Mouse (Mus musculus): ENCODE data around the gene Thap7. TPM values are rescaled to one million over a fixed set of nuclear protein-coding genes. Genes with fewer than 3 reads are reported as not detected.
A peak's percentile ranks its signal among the peaks of the same experiment; 100 is the strongest.
"Not testable (repeated sequence)": the region's sequence is repeated elsewhere in the genome, so short reads cannot be mapped to it uniquely, and the experiment has no call there.

Thap7 gene
- total RNA-seq, 1 experiment from 2014 or later: 34.0 TPM

DNA sequence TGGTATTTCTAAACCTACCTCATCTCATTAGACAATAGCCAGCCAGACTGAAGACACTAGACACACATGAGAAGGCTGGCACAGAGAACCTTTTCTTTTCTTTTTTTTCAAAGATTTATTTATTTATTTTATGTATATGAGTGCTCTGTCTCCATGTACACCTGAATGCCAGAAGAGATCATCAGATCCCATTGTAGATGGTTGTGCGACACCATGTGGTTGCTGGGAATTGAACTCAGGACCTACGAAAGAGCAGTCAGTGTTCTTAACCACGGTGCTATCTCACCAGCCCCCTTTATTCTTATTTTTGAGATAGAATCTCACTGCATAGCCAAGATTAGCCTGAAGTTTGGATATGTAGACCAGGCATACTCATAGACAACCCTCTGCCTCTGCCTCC lies 5.6 kb upstream of the Thap7 start:
- no peak for ATAC-seq (ENCODE audit: extremely low read depth, insufficient number of reproducible peaks, low FRiP score, poor library complexity, severe bottlenecking)

DNA sequence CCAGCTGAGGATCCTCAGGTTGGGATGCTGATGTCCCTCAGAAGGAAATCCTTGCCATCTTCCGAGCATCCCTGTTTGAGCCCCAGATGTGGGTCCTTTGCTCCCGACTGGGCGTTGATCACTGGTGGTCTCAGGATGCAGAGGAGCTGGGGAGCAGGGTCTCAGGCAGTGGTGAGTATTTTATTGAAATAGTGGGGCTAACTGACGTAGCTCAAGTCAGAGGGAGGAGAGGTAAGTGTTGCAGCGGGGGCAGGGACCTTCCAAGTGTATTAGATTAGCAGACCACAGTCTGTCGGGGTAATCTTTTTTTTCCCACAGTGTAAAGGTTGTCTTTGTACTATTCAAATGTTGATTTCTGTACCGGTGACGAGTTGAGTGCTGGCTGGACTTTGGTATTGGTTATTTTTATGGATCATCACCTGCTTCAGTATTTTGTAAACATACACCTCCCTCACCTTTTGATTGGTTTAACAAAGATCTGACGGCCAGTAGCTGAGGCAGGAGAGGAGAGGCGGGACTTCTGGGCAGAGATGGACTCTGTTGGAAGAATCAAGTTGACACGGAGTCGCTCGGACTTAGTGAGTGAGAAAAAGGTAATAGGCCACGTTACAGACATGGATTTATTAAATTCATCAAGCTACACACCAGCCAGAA lies 1.9 kb upstream of the Thap7 start:
- ATAC-seq (ENCODE audit: extremely low read depth, insufficient number of reproducible peaks, low FRiP score, poor library complexity, severe bottlenecking): no peak

GRCm38 (mm10) chr16:17532271-17532670 lies 1.3 kb upstream of the Thap7 start:
- no peak for ATAC-seq (ENCODE audit: extremely low read depth, insufficient number of reproducible peaks, low FRiP score, poor library complexity, severe bottlenecking)

DNA sequence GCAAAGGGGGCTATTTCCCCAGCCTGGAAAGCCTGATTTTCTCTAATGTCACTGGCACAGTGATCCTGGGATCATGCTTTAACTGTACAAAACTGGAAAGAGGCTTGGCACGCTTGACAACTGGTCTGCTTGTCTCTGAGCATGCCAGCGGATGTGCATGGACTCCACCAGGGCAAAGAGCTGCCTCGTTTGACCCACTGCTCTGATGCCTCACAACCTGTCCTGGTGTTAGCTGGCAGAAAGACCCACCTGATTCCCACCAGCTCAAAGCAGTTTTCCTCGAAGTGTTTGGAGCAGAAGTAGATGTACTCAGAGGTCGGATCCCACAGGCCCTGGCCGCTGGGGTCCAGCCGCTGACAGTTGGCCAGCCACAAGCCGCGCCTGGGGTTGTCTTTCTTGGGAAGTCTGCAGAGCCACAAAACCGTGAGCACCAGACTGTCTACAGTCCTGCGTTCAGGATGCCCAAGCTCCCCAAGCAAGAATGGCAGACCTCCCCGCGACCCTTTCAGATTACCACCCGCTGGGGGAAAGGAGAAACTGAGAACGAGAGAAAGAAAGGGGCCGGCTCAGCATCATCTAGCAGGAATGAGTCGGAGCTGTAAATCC lies 852 bp downstream of the Thap7 start:
- no peak for ATAC-seq (ENCODE audit: extremely low read depth, insufficient number of reproducible peaks, low FRiP score, poor library complexity, severe bottlenecking)

GRCm38 (mm10) chr16:17528276-17528675 lies 2.7 kb downstream of the Thap7 start:
- ATAC-seq (ENCODE audit: extremely low read depth, insufficient number of reproducible peaks, low FRiP score, poor library complexity, severe bottlenecking): no peak

DNA sequence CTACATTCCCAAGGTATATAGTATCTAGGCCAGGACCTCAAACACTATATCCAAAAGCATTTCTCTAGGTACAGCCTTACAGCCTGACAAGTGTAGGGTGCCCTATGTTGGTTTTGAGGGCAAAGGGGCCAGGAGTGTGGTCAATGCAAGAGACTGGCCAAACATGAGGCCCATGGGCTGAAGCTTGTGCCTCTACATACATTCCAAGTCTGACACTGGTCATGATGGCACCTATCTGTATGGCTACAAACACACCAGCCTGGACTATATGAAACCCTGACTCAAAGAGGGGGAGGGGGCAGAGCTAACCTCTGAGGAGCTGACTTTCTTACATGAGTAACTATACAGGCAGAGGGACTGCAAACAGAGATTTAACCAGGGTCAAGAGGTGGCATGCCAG lies 3.3 kb downstream of the Thap7 start:
- no peak for ATAC-seq (ENCODE audit: extremely low read depth, insufficient number of reproducible peaks, low FRiP score, poor library complexity, severe bottlenecking)

DNA sequence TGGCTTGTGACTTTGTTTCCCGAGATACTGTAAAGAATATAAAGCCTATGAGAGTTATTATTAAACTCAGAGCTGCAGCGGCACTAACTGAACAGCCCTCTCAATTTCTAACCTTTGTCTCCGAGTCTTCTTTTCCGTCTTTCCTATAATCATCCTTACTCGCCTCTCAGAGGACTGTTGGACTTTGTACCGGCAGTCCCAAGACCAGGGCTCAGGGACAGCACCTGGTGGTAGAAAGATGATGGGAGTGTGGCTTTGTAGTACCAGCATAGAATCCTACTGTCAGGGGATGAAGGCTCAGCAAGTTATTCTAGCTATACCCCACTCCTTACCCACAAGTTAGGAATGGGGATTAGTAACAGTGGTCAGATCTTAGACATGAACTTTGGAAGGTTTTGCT lies 4.7 kb downstream of the Thap7 start:
- no peak for ATAC-seq (ENCODE audit: extremely low read depth, insufficient number of reproducible peaks, low FRiP score, poor library complexity, severe bottlenecking)

GRCm38 (mm10) chr16:17525524-17525923 lies 5.4 kb downstream of the Thap7 start:
- ATAC-seq (ENCODE audit: extremely low read depth, insufficient number of reproducible peaks, low FRiP score, poor library complexity, severe bottlenecking): no peak

DNA sequence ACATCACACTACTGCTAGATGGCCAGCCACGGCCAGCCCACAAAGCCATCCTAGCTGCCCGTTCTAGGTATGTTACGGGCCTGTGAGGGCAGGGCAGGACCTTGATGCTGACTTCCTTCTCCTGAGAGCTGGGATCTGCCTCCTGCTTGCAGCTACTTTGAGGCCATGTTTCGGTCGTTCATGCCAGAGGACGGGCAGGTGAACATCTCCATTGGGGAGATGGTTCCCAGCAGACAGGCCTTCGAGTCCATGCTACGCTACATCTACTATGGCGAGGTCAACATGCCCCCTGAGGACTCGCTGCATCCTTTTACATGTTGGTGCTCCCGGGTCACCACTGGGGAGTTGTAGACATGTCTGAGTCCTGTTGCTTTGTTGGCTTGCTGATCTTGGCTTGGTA lies 6.8 kb downstream of the Thap7 start:
- ATAC-seq (ENCODE audit: extremely low read depth, insufficient number of reproducible peaks, low FRiP score, poor library complexity, severe bottlenecking): no peak

DNA sequence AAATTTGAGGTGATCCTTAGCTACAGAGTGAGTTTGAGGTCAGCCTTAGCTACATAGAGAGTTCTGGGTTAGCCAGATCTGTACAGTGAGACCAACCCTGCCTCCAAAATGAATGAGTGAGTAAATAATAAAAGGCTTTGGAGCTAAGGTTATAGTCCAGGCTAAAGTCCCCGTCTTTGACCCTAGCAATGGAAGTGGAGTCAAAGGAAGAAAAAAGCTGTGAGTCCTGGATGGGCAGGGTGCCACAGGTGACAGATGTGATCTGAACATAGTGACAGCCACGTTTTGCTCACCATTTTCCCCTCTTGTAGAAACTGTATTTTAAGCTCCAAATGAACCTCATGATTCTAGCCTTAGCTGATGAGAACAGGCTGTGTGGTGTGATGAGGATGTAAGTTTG lies 12.0 kb downstream of the Thap7 start:
- ATAC-seq (ENCODE audit: extremely low read depth, insufficient number of reproducible peaks, low FRiP score, poor library complexity, severe bottlenecking): no peak

DNA sequence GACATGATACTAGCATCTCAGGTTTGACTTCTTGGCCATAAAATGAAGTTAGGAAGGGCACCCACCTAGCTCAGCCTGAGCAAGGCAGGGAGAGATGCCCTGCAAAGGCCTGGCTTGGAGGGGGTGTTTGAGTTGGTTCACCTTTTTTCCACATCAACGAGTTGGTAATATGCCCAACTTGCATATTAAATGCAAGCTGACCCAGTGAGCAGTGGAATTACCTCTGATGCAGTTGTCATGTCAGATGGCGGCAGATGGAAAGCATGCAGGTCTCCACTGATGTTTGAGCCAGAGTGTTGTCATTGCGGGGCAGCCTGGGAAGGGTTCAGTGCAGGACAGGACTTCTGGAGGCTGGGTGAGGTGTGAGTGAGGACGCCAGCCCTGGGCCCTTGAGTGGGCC lies 19.5 kb downstream of the Thap7 start:
- no peak for ATAC-seq (ENCODE audit: extremely low read depth, insufficient number of reproducible peaks, low FRiP score, poor library complexity, severe bottlenecking)

DNA sequence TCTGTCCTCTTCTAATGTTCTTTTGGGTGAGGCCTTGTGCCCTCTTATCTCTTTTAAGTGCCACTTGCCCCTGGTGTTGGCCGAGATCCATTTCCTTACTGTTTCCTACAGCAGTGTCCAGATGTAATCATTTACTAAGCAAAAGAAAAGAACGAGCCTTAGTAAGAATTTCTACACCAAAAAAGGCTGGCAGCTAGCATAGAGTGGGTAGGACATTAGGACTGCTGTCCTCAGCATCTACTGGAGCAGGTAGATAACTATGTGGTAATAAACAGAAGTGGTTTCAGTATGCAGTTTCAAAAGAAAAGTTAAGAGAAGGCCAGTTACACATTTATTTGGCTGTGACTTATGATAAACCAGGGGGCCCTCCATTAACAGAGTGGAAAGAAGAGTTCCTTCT lies 20.2 kb downstream of the Thap7 start:
- ATAC-seq (ENCODE audit: extremely low read depth, insufficient number of reproducible peaks, low FRiP score, poor library complexity, severe bottlenecking): no peak

DNA sequence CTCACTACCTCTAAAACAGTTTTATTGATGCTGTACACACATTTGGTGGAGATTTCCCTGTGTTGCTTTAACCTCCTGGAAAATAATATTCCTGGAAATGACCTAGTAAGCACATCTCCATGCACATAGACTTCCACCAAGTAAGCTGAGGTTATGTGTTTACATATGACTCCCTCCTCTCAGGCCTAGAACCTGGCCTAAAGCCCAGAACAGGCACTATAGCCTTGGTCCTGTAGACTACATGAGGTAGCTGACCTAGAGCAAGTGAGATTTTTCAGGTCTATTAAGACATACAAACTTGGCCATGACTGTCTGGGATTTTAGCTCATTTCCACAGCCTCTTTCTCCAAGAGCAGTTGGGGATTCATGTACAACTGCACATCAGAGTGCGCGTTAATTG lies 20.8 kb downstream of the Thap7 start:
- no peak for ATAC-seq (ENCODE audit: extremely low read depth, insufficient number of reproducible peaks, low FRiP score, poor library complexity, severe bottlenecking)

DNA sequence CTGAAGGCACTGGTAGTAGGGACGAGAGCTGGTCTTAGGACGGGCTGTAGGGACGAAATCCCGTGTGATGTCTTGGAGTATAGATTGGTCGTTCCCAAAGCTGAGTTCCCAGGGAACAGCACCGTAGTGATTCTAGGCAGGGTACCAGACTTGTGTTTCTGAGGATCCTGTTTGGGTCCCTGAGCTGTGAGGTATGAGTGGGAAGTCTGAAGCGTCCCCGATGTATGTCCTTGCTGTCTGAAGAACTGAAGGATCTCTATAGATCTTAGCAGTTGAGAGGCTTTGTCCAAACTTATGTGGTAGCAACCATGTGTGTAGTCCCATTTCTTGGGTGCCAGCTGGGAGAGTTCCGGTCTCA lies 21.7 kb downstream of the Thap7 start:
- ATAC-seq (ENCODE audit: extremely low read depth, insufficient number of reproducible peaks, low FRiP score, poor library complexity, severe bottlenecking): no peak

DNA sequence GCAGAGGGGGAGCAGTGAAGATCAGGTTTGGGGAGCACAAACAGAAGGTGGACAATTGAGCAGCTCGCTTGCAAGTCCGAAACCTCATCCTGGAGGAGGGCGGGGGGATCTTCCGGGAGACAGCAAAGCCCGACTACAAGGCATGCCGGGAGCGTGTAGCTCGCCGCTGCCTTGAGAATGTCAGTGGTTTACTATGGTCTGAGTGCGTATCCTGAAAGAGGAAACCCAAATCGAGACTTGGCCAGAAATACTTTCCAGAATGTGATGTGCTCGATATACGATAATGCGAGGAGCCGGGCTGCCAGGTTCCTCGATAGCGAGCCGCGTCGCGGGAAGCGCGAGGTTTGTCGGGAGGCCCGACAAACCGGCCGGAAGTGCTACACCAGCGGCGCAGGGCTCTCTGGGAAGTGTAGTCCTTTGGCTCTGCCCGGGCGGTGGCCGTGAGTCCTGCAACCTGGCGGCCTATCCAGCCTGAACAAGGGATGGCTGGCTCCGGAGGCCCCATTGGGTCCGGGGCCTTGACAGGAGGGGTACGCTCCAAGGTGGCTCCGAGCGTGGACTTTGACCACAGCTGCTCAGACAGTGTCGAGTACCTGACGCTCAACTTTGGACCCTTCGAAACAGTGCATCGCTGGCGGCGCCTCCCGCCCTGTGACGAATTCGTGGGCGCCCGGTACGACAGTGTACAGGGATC lies 22.2 kb downstream of the Thap7 start, which contains the start of gene Lztr1:
Lztr1 (plus strand) TSS at position 143 of the 694 bp plus-strand sequence.
- peak; percentile 86 for ATAC-seq (ENCODE audit: extremely low read depth, insufficient number of reproducible peaks, low FRiP score, poor library complexity, severe bottlenecking)

GRCm38 (mm10) chr16:17508031-17508430 lies 22.9 kb downstream of the Thap7 start:
- not testable (repeated sequence) for ATAC-seq (ENCODE audit: extremely low read depth, insufficient number of reproducible peaks, low FRiP score, poor library complexity, severe bottlenecking)

- no peak for ATAC-seq (ENCODE audit: extremely low read depth, insufficient number of reproducible peaks, low FRiP score, poor library complexity, severe bottlenecking)
These were observed 23.9 kb downstream of the Thap7 start for GRCm38 (mm10) chr16:17507018-17507552.

DNA sequence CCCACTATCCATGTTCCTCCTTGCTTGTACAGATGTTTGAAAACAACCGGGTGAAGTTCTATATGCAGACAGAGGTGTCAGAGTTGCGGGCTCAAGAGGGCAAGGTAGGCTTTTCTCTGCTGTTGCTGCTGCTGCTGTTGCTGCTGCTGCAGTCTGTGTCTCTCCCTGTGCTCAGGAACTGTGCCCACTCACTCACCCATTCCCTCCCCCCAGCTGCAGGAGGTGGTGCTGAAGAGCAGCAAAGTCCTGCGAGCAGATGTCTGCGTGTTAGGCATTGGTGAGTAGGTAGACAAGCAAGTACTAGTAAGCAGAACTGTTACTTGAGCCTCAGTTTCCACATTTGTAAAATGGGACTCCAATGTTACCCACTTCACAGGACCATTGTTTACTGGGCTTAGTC lies 28.3 kb downstream of the Thap7 start:
- no peak for ATAC-seq (ENCODE audit: extremely low read depth, insufficient number of reproducible peaks, low FRiP score, poor library complexity, severe bottlenecking)

DNA sequence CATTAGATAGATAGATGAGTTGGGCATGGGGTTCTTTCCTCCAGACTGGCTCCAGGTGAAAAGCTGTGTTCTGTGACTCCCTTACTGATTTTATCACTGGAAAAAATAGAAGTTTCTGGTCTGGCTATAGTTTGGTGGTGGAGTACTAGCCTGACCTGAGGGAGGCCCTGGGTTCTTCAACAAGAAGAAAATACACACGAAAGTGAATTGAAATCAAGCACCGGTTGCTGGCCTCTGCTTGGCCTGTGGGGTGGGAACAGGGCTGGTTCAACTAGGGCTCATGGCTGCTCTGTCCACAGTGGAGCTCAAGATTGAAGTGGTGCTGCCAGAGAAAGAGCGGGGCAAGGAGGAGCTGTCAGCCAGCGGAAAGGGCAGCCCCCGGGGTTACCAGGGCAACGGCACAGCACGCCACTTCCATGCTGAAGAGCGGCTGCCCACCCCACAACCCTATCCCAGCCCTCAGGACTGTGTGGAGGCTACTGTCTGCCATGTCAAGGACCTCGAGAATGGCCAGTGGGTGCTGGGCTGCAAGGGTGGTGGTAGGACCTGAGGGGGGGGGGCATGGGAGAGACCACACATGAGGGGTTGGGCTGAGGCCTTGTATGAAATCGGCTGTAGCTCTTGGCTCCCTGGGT lies 31.6 kb downstream of the Thap7 start:
- no peak for ATAC-seq (ENCODE audit: extremely low read depth, insufficient number of reproducible peaks, low FRiP score, poor library complexity, severe bottlenecking)

All from neutrophil, adult 5-6 weeks (primary cell).